Mouse (Mus musculus) lung, embryonic 14.5 days (tissue): ENCODE data around the gene Hoxa3. TPM values are rescaled to one million over a fixed set of nuclear protein-coding genes. Genes with fewer than 3 reads are reported as not detected.

Experiments used
- ATAC-seq: fragments of 200-750 bp; cut with Nextera tagmentation; 2 replicates; pipeline ENCODE4 v1.8.0; 2017; ENCODE audit warnings: mild to moderate bottlenecking, moderate TSS enrichment, moderate library complexity; ENCODE audit not compliant: insufficient read depth
- DNase-seq: peaks from one replicate; pipeline ENCODE4 v3.0.0-alpha.2; 2015
- H3K27ac ChIP-seq: fragments of 300-500 bp; sonication (generic); 2 replicates; pipeline ENCODE4 v1.5.1; 2014; ENCODE audit warnings: low read depth, mild to moderate bottlenecking, moderate library complexity
- H3K27me3 ChIP-seq: fragments of 300-500 bp; sonication (generic); 2 replicates; pipeline ENCODE4 v1.6.1; 2014; ENCODE audit warnings: low read length, control low read depth; ENCODE audit not compliant: insufficient read depth
- H3K36me3 ChIP-seq: fragments of 300-500 bp; sonication (generic); 2 replicates; pipeline ENCODE4 v1.6.1; 2014; ENCODE audit warnings: control low read depth; ENCODE audit not compliant: insufficient read depth
- H3K4me1 ChIP-seq: fragments of 300-500 bp; sonication (generic); 2 replicates; pipeline ENCODE4 v1.6.1; 2014; ENCODE audit warnings: antibody characterized with exemption, control low read depth; ENCODE audit not compliant: insufficient read depth
- H3K4me2 ChIP-seq: fragments of 300-500 bp; sonication (generic); 2 replicates; pipeline ENCODE4 v1.6.1; 2014; ENCODE audit warnings: mild to moderate bottlenecking
- H3K4me3 ChIP-seq: fragments of 300-500 bp; sonication (generic); 2 replicates; pipeline ENCODE4 v1.5.1; 2014; ENCODE audit warnings: low read depth, low read length
- H3K9ac ChIP-seq: fragments of 300-500 bp; sonication (generic); 2 replicates; pipeline ENCODE4 v1.6.1; 2014
- H3K9me3 ChIP-seq: fragments of 300-500 bp; sonication (generic); 2 replicates; pipeline ENCODE4 v1.6.1; 2016; ENCODE audit warnings: low read depth, low read length, control low read depth
- CTCF ChIP-seq: IDR thresholded peaks from 2 replicates; pipeline ENCODE4 v1.5.1; 2016; ENCODE audit warnings: antibody characterized with exemption, low read depth
- WGBS: fragments of 180-500 bp; shearing (Covaris S2); extraction: QIAGEN DNeasy Blood & Tissue Kit; methylation state at CpG from one replicate; pipeline ENCODE4 v1.1.7; 2014; 5-methylcytosine and 5-hydroxymethylcytosine counted together
- polyA plus RNA-seq: library from polyadenylated mRNA; unstranded; fragments of >200 nt; fragmentation: Nextera tagmentation; extraction: Ambion mirVana; gene quantifications from 2 replicates; pipeline ENCODE4 v1.2.1, GENCODE M21; 2014

Gene Hoxa3
- polyA plus RNA-seq, 1 experiment from 2014 or later: 11.3 TPM

GRCm38 (mm10) chr6:52224895-52225611 lies 11.9 kb upstream of the Hoxa3 start:
- DNase-seq (no peak), ATAC-seq (no peak)
- 2% methylated on average over 35 of the region's 36 CpGs for WGBS
- no peaks in the 10 kb centered on the region for H3K4me1 ChIP-seq
- no peak for TF ChIP-seq CTCF
- no peaks in the 10 kb centered on the region for H3K36me3 ChIP-seq
- H3K27me3 ChIP-seq: peaks cover 100% of the 10 kb centered on the region
- H3K9me3 ChIP-seq: no peaks in the 10 kb centered on the region
- peak overlapping the region; percentile 25; the same call in 1 of the 2 replicates for H3K4me3 ChIP-seq
- H3K4me2 ChIP-seq: peak overlapping the region; percentile 45; the same call in 1 of the 2 replicates
- no peak overlapping the region for H3K27ac ChIP-seq
- no peak overlapping the region for H3K9ac ChIP-seq

GRCm38 (mm10) chr6:52223939-52224760 lies 11.0 kb upstream of the Hoxa3 start:
- Histone ChIP-seq H3K4me2 (peak overlapping the region; percentile 23; the same call in 1 of the 2 replicates), H3K27ac (no peak overlapping the region), H3K9ac (no peak overlapping the region; the same call in 1 of the 2 replicates), H3K4me3 (peak overlapping the region; percentile 5; the same call in 1 of the 2 replicates), H3K4me1 (no peaks in the 10 kb centered on the region), H3K27me3 (peaks cover 100% of the 10 kb centered on the region), H3K9me3 (no peaks in the 10 kb centered on the region), H3K36me3 (no peaks in the 10 kb centered on the region)
- DNase-seq (no peak), ATAC-seq (no peak)
- WGBS: 9% methylated on average over 24 of the region's 24 CpGs
- TF ChIP-seq CTCF: no peak

GRCm38 (mm10) chr6:52222729-52223128 lies 9.6 kb upstream of the Hoxa3 start:
- 47% methylated on average over 13 of the region's 13 CpGs for WGBS
- ATAC-seq (no peak), DNase-seq (no peak)
- Histone ChIP-seq H3K4me3 (no peak overlapping the region), H3K9me3 (no peaks in the 10 kb centered on the region), H3K36me3 (no peaks in the 10 kb centered on the region), H3K4me1 (no peaks in the 10 kb centered on the region), H3K4me2 (no peak overlapping the region), H3K9ac (no peak overlapping the region), H3K27ac (no peak overlapping the region), H3K27me3 (peaks cover 100% of the 10 kb centered on the region)
- no peak for TF ChIP-seq CTCF

GRCm38 (mm10) chr6:52221993-52222685 lies 9.0 kb upstream of the Hoxa3 start:
- peak overlapping the region; percentile 94 for H3K4me2 ChIP-seq
- WGBS: 22% methylated on average over 21 of the region's 21 CpGs

GRCm38 (mm10) chr6:52221337-52221992 lies 8.3 kb upstream of the Hoxa3 start, which contains the start of gene Hoxa7:
TSS of gene Hoxa7 (minus strand) at chr6:52221854.
- Histone ChIP-seq H3K4me2 (peak within 1 kb of the TSS; percentile 94), H3K36me3 (no peaks in the 10 kb centered on the region), H3K4me3 (peak within 1 kb of the TSS; percentile 58), H3K27ac (no peak within 1 kb of the TSS), H3K9ac (peak within 1 kb of the TSS; percentile 67), H3K9me3 (no peaks in the 10 kb centered on the region), H3K4me1 (no peaks in the 10 kb centered on the region), H3K27me3 (peaks cover 99% of the 10 kb centered on the region)
- DNase-seq: peak; percentile 97
- whole genome bisulfite sequencing: 2% methylated on average over 46 of the region's 46 CpGs
- peak; percentile 99 for TF ChIP-seq CTCF
- peak; percentile 51 for ATAC-seq

More at GRCm38 (mm10) chr6:52221993-52222685, 9.0 kb upstream of the Hoxa3 start:
- H3K4me3 ChIP-seq: peak overlapping the region; percentile 58
- no peak for TF ChIP-seq CTCF
- no peaks in the 10 kb centered on the region for H3K36me3 ChIP-seq
- H3K9me3 ChIP-seq: no peaks in the 10 kb centered on the region
- no peak overlapping the region for H3K9ac ChIP-seq
- ATAC-seq (peak; percentile 2; the same call in 1 of the 2 replicates), DNase-seq (no peak)
- H3K4me1 ChIP-seq: no peaks in the 10 kb centered on the region
- H3K27me3 ChIP-seq: peaks cover 100% of the 10 kb centered on the region
- no peak overlapping the region for H3K27ac ChIP-seq

- Histone ChIP-seq H3K27me3 (peaks cover 99% of the 10 kb centered on the region), H3K36me3 (no peaks in the 10 kb centered on the region), H3K4me3 (peak overlapping the region; percentile 58)
These were observed 7.8 kb upstream of the Hoxa3 start for GRCm38 (mm10) chr6:52220865-52221310.

More at GRCm38 (mm10) chr6:52220865-52221310, 7.8 kb upstream of the Hoxa3 start:
- Histone ChIP-seq H3K9ac (peak overlapping the region; percentile 67), H3K4me2 (peak overlapping the region; percentile 94), H3K9me3 (no peaks in the 10 kb centered on the region), H3K4me1 (no peaks in the 10 kb centered on the region), H3K27ac (no peak overlapping the region)
- no peak for ATAC-seq
- peak; percentile 48 for DNase-seq
- 25% methylated on average over 12 of the region's 12 CpGs for WGBS
- no peak for TF ChIP-seq CTCF
